Mouse (Mus musculus): ENCODE measurements at regions not wholly inside any gene's neighbourhood (a gene's known extent, or its start where the extent isn't known, plus 50 kb on each side); places are given as distances from the start of the nearest gene placed in this dataset.

DNA sequence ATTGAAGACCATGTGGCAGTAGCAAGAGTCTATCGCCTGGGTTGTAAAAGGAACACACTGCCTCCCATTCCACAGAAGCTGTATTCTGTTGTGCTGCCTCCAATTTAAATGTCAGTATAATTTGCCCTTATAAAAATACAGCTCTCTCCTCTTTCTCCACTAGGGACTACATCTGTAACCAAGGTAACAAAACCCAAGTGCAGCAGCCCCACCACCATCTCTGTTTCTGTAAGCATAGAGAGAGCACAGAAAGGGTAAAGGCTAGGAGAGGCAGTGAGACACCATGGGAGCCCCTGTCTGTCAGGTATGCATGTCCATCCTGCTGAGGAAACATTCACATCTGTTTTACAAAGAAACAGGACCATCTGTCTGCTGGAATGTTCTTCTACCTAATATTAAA is 344.4 kb downstream of the Ccser2 start:
- DNase-seq (ENCODE audit: low spot score in 2 of 2), result no peak

DNA sequence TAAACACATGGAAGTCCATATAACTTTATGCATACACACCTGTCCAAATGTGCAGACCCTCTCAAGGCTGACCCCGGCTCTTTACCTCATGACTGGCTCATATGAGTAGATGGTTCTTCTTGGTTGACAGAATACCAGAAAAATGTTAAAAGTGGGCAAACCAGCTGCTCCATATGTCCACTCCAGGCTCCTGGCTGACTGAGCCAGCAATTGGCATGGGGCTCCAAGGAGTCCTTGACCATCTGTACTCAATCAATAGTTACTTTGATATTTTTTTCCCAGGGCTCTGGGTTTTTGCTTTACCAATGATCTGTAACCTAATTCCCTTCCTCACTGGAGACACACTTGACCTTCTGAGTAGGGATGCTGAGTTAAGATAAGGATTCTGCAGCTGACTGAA is 345.5 kb downstream of the Ccser2 start:
- no peak for DNase-seq (ENCODE audit: low spot score in 2 of 2)

DNA sequence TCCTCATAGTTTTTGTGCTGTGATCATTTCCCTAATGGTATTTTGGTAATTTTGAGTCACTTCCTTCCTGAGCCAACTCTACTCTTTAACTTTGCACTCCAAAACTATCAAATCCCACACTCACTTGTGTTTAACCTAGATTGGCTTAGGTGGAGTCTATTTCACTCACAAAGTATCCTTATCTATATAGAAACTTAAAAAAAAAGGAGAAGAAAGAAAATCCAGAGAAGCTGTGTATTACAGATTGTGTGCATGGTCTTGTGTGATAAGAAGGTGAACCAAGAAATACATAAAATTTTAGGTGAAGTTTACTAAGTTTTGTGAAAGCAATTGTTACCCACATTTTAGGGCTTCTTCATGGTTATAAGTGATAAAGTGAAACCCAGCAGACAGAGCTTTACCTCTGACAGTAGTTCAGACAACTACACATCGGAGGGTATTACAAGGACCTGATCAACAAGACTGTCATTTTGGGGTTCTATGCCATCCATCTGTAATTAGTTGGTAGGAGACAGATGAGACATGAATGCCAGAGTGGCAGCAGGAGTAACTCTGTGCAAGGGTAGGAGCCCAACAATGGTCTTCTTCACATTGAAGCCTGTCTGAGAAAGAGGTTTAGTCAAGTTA is 350.0 kb downstream of the Ccser2 start:
- no peak for DNase-seq (ENCODE audit: low spot score in 2 of 2)

DNA sequence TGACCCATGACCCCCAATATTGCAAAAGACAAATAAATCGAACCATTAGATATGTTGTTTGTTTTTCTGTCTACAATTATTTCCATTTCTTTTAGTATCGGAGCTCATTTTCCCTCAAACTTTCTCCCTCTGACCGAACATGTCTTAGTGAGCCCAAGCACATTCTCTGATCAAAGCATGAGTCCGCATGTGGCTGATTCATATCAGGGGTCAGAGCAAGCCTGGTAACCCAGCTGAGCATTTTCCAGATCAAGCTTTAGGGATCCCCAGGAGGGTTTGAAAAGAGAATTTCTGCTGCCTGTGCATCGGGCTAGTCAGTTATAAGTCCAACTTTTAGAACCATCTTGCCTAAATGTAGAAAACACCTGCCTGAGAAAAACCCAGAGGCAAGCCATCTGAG is 350.6 kb downstream of the Ccser2 start:
- no peak for DNase-seq (ENCODE audit: low spot score in 2 of 2)

DNA sequence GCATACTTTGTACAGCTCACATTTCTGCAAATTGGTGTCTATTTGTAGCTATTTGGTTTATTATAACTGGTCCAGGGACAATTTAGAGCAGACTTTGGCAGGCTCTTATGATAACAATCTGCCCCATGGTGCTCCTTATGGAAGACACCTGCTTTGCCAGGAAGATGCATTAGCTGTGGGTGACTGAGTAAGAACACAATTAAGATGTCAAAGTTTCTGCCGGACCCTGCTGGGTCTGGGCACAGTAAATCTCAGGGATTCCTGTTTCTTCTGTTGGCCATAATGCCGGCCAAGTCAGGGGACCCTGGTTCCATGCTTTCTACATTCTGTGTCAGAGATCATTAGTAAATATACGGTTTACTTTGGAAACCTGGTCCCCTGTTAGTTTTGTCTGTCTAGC is 353.7 kb downstream of the Ccser2 start:
- peak in 1 of 2 experiments; percentile 5 for DNase-seq (ENCODE audit: low spot score in 2 of 2)

DNA sequence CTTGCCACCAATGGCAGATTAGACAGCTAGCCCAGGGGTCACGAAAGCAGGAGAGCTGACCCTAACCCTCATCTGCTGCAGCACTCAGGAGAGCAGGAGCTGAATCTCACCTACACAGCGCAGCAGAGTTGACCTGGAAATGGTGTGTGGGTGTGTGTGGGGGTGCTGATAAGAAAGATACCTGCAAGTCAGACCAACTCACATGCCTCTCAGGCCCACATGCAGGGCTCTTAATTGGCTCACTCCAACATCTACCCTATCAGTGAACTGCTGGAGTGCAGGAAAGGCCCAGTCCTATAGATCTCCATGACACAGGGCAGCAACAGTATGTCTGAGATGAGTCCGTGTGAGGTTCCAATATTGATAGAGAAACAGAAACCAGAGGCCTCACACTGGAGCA is 355.7 kb downstream of the Ccser2 start:
- no peak for DNase-seq (ENCODE audit: low spot score in 2 of 2)

DNA sequence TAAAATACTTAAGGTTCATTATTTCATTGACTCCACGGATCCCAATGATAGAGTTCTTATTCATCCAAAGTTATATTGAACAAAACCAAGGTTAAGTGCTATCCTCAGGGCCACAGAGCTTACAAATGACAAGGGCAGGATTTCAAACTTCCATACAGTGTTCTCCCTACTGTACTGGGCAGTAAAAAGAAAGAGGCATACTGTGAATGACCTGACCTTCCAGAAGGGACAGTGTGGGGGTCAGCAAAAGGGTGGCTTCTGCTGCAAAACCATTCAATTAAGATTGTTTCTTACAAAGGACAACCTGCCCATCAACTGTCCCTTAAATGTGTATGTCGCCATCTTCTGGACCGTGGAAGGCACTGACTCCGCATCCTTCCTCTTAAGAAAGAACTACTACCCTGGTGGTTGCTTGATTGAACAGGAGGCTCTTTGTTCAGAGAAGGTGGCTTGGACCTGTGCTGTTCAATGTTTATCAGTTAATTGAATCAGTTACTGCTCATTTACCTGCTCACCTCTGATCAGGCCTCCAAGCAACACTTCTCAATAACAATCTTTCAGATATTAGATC is 384.4 kb downstream of the Ccser2 start:
- peak in 1 of 2 experiments; percentile 54 for DNase-seq (ENCODE audit: low spot score in 2 of 2)

DNA sequence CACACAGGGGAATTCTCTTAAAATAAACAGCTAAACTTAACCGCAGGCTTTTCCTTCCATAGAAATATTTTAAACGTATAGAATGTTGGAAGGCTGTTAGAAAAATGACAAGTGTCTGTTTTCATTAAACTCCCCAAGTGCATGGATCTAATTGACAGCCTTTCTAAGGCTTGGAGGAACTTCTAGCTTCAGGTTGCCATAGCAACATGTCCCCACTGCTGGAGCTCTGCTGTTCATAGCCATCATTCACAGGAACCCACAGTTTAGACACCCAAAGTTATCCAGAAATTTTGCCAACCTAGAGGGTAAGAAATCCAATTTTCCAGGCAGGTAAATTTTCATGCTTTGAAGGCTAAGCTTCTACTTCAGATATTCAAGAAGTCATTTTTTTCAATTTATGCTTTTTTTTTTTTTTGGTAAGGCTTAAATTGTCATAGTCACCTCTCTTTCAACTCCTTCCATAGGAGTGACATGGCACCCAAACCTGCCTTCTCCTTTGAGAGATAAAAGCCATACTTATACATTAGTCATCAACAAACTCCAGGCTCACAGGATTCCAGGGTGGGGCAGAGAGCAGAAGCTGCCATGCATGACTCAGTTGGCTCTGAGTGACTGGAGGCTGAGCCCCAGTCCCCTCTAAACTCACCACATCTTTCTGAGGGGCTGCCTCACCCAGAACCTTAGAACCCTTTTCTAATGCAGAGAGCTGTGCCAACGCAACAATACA is 385.1 kb downstream of the Ccser2 start:
- DNase-seq (ENCODE audit: low spot score in 2 of 2), result peak in 1 of 2 experiments; percentile 50

DNA sequence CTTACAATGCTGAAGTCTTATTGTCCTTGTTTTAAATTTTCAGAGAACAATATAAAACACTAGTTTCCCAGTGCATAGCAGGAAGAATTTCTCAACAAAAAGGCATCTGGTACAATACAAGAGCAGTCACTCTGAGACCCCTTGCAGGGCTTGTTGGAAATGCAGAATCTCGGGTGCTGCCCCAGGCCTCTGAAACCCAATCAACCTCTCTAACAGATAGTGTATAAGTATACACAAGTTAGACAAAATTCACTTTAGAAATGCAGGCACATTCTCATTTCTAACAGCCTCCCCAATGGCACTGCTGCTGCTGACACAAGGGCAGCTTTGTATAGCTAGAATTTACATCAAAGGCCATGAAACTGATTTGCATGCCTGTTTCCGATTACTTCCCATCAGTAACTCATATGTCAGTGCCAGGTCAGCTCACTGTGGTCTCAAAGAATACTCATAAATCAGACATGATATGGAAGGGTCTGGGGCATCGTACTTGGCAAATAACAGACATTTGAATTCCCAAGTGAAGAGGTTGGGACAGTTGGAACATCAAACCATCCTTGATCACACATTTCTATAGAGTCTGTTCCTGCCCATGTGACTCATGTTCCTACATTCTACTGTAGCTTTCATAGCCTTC is 405.2 kb downstream of the Ccser2 start:
- DNase-seq (ENCODE audit: low spot score in 2 of 2), result no peak

DNA sequence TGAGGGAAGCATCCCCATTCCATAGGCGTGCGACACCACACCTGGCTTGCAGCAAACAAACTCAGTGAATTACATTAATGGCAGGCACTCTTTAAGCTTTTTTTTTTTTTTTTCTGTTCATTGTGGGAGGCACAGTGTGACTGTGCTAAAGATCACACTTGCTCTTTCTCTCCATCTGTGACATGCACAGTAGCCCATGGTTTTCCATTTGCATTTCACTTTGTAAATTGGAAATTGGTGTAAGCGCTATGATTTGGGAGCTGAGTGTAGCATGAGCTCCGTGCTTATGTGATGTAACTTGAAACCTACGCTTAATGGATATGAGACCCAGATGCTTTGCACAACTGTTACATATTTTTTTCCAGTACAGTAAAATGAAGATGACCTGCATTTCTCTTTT is 431.2 kb downstream of the Ccser2 start:
- DNase-seq (ENCODE audit: low spot score in 2 of 2), result no peak

DNA sequence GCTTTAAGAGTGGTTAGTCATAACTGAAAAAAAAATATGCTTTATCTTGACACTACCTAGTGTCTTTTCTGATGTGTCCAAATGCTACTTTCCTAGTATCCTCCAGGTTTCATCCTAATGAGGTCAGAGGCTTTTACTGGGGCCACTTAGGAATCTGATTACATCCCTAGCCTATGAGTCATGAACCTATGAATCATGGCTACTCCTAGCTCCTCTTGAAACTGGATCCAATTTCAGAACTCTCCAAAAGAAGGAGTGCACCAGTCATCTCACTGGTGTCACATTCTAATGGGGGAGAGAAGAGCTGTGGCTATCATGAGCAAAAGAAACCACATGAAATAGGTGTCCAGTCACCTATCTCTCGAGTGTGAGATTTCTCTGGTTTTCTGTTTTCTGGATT is 432.6 kb downstream of the 4930474N05Rik start:
- DNase-seq (ENCODE audit: low spot score in 2 of 2), result no peak

DNA sequence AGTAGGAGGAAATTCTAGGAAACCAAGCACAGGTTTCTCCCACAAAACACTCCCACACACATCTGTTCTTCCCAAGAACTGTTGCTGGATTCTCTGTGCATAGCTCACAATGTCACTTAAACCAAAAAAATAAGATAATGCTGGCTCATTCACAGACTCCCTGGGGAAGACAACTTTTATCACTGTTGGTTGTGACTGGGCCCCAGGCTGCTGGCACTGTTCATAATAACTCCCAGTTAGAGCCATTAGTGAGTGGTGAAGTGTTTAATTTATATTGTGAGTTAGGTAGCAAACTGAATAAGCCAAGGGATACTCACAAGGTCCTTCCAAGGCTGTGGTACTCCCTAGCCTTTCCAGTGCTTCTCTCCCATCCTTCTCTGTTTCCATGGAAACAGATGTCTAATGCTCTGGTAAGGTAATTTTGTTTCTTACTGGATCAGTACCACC is 430.9 kb downstream of the 4930474N05Rik start:
- peak; percentile 19 to 44 for DNase-seq (ENCODE audit: low spot score in 2 of 2)

DNA sequence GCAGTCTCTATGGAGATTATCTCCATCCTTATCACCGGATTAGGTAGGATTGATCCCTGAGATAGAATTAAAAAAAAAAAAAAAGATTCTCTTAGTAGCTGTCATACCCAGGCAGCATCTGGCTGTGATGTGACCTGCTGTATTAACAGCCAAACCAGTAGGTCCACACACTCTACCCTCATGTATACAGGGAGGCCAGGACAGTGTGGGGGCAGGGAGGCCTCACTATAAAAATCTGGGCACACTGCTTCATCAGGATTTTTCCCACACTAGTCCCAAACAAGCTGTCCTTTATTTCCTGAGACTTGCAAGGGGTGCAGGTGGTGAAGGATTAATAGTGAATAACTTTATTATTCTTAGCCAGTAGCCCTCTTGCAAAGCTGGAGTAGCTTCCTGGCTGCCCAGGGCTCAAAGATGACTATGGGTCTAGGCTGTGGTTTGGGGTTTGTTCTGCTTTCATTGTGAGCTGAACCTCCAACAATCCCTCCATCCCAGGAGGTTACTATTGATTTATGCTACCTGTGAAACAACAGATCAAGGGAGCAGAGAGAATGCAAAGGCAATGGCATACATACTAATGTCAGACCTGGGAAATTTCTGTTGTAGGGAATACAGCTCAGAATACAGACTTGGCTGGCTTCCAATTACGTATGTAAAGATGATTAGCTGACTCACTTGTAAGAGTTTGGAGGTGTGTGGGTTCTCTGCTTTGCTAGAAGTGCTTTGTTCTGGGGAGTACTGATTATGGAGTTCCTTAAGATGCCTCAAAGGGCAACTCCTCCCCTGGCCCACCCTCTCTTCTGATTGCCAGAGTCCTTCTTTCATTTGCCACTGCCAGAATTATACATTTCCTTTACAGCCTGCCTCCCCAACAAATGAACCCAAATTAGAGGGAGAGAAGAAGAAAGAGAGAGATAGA is 407.6 kb downstream of the 4930474N05Rik start:
- DNase-seq (ENCODE audit: low spot score in 2 of 2), result peak; percentile 7 to 29

DNA sequence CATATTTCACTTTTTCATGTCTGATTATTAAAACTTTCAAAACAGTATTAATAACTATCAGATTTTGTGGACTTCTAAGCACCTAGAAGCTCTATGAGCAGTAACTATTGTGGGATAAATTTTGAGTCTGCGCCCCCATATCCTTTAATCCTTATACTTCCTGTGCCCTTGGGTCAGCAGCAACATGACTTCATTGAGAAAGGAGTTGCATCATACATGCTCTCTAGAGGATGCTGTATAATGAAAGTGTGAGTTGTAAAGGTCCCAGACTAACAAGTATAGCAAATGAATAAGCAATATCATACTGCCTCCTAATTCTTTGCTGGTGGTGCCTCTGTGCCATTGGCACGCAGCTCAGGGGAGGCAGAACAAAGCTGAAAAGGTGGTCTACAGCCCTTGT is 404.6 kb downstream of the 4930474N05Rik start:
- DNase-seq (ENCODE audit: low spot score in 2 of 2), result no peak

DNA sequence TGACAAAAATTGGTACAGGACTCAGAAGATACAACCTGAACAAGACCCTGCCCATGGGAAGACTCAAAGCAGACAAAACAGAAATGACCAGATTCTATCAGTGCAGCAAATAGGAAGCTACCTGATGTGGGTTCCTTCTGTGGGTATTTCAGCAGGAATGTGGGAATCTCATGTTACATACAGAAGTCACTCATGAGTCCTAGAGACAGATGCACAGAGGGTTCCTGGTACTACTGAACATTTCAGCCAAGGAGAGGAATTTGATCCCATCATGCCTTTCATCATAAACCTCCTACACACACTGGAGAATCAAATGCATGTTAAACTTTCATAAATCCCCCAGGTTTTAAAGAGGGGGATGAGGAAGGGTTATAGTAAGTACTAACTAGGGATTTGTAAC is 390.8 kb downstream of the 4930474N05Rik start:
- DNase-seq (ENCODE audit: low spot score in 2 of 2), result no peak

DNA sequence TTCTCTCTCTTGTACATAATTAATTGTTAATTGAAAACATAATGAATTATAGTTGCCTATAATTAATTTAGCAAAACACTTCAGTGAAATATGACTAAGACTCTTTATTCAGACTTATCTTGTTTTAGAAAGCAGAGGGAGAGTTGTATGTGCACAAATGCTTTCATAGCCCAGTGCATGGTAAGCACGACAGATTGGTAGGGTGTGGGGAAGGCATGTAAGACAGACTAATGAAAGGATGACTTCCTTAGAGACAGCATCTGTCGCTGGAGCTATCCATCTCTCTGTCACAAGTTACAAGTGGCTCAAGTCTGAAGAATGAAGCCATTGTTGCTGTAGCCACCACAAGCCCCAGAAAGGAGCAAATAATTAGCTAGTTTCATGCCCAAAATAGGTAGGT is 376.9 kb downstream of the 4930474N05Rik start:
- DNase-seq (ENCODE audit: low spot score in 2 of 2), result no peak

DNA sequence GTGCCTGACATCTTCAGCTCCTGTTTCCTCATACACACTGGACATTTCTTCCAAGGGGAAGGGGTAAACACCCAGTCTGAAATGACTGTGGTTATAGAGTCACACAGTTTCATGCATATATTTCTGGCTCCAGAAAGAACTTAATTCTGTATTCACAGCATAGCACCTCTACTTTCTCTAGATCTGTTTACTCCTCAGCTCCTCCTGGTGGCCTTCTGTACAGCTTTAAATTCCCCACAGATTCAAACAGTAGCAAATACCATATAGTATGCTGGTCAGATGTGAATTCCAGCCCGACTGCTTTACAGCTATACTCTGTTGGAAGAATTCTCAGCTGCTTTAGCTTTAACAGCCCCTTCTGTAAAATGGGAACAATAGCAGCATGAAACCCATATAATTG is 375.6 kb downstream of the 4930474N05Rik start:
- DNase-seq (ENCODE audit: low spot score in 2 of 2), result no peak

DNA sequence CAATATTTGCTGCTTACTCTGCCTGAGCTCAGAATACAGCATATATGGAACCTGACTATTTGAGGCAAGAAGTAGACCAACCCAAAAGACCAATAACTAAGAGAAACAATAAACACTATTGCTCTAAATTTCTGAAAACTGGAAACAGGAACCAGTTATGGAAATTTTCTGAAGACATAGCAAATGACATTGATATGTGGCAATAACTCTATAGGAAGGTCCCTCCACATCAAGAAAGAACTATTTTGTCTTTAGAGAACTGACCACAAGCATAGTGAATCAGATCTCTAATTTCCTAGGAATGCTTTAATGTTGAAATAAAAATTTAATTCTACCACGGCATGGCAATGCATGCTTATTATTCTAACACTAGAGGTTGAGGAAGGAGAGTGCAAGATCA is 358.3 kb downstream of the 4930474N05Rik start:
- DNase-seq (ENCODE audit: low spot score in 2 of 2), result no peak

DNA sequence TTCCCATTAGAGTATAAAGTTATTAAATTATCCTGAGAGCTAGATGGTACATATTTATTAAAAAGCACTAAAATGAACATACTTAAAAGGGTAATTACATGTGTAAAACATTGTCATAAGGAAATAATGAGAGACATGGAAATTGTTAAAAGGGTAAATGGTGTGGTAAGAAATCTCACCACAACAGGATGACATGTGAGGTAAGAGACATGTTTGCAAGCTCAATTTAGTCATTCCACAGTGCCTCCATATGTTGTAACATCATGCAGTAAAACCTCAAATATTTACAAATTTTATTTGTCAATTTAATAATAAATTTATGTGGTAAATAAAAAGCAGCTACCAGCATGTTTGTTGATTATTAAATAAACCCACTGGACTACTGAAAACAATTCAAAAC is 355.4 kb downstream of the 4930474N05Rik start:
- DNase-seq (ENCODE audit: low spot score in 2 of 2), result no peak

DNA sequence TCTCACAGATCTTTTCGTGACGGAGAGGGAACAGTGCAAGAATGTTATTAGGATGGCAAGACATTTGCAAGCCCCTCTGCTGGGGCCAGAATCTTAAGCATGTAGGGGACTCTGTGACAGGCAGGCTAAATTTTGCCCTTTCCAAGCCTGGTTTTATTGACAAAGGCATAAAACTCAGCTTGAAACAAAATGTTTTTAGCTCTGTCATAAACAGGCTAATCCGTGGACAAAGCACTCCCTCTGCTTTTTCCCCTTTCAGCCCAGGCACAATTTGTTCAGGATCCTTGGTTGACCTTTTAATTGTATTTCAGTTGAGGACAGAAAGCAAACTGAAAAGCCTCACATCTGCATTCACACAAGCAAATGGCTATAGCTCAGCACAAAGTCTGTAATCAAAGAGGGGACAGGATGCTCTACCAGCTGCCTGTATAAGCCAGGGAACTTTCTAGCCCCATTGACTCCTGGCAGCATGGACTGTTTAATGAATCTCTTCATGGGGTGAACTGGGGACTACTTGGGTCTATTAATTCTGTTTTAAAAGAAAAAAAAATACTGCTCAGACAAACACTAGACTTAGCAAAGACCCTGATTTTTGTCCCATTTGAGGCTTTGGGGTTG is 320.0 kb downstream of the 4930474N05Rik start:
- DNase-seq (ENCODE audit: low spot score in 2 of 2), result peak; percentile 1 to 13

DNA sequence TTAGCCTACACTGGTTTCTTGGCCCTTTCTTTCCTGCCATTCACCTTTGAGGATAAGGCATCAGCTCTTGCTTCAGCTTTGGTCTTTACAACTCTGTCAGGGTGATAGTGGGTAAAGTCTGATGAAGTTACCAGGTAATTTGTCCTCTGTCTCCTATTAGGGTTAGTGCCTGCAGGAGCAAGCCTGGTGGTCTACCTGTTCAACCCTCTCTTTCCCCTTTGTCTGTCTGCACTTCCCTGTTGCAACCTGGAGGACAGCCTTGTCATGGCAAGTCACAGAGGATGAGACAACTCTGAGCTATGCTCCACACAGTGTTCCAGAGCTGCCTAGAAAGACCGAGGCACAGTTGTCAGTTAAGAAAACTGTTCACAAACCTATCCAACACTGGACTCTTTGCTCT is 319.5 kb downstream of the 4930474N05Rik start:
- DNase-seq (ENCODE audit: low spot score in 2 of 2), result no peak

Data from layer of hippocampus, postnatal 14 days (tissue).